Mouse (Mus musculus): ENCODE results near the gene Vgf. TPM values are rescaled to one million over a fixed set of nuclear protein-coding genes. Genes with fewer than 3 reads are reported as not detected.

The Vgf gene
- polyA plus RNA-seq, 1 experiment from 2014 or later = 4.8 TPM

- Histone ChIP-seq H3K4me3 (replicated peaks; ENCODE audit: low read depth, low read length) (peak within 1 kb of the TSS; percentile 19), H3K4me2 (ENCODE audit: low read length) (peak within 1 kb of the TSS; percentile 50), H3K9me3 (ENCODE audit: control insufficient read depth, low read length) (no peaks in the 10 kb centered on the region), H3K27ac (replicated peaks; ENCODE audit: low read depth, low read length) (0 out of 2 replicates have a peak within 1 kb of the TSS, but pooled peaks have one; percentile 20), H3K9ac (replicated peaks; ENCODE audit: low read length) (peak within 1 kb of the TSS; percentile 28), H3K27me3 (ENCODE audit: control insufficient read depth, insufficient read depth, low read length) (no peaks in the 10 kb centered on the region), H3K36me3 (ENCODE audit: control insufficient read depth, insufficient read depth, low read length) (no peaks in the 10 kb centered on the region), H3K4me1 (ENCODE audit: control insufficient read depth, insufficient read depth, low read length) (no peaks in the 10 kb centered on the region)
- 20% methylated on average over 23 of the region's 23 CpGs for WGBS
- DNase-seq (peak; percentile 83), ATAC-seq (ENCODE audit: low FRiP score, low TSS enrichment) (peak; percentile 78)
Measured at GRCm38 (mm10) chr5:137072079-137072960, 46.1 kb downstream of the Vgf start, which contains the start of gene Serpine1. Gene Serpine1 (minus strand): TSS chr5:137072268.

GRCm38 (mm10) chr5:137073141-137073540, 46.9 kb downstream of the Vgf start:
- no peak for ATAC-seq (ENCODE audit: low FRiP score, low TSS enrichment)
- no peaks in the 10 kb centered on the region for H3K9me3 ChIP-seq (ENCODE audit: control insufficient read depth, low read length)
- WGBS = 96% methylated on average over 8 of the region's 8 CpGs

GRCm38 (mm10) chr5:137074191-137074651, 48.0 kb downstream of the Vgf start:
- Histone ChIP-seq H3K4me2 (ENCODE audit: low read length) (no peak overlapping the region), H3K4me3 (replicated peaks; ENCODE audit: low read depth, low read length) (no peak overlapping the region), H3K27me3 (ENCODE audit: control insufficient read depth, insufficient read depth, low read length) (no peaks in the 10 kb centered on the region), H3K9ac (replicated peaks; ENCODE audit: low read length) (no peak overlapping the region), H3K27ac (replicated peaks; ENCODE audit: low read depth, low read length) (no peak overlapping the region), H3K9me3 (ENCODE audit: control insufficient read depth, low read length) (no peaks in the 10 kb centered on the region), H3K36me3 (ENCODE audit: control insufficient read depth, insufficient read depth, low read length) (no peaks in the 10 kb centered on the region), H3K4me1 (ENCODE audit: control insufficient read depth, insufficient read depth, low read length) (no peaks in the 10 kb centered on the region)
- DNase-seq (peak; percentile 23), ATAC-seq (ENCODE audit: low FRiP score, low TSS enrichment) (no peak)
- WGBS = 40% methylated on average over 6 of the region's 6 CpGs

More at GRCm38 (mm10) chr5:137073141-137073540, 46.9 kb downstream of the Vgf start:
- H3K4me1 ChIP-seq (ENCODE audit: control insufficient read depth, insufficient read depth, low read length) = no peaks in the 10 kb centered on the region
- no peak overlapping the region for H3K27ac ChIP-seq (replicated peaks; ENCODE audit: low read depth, low read length)
- no peak overlapping the region for H3K4me2 ChIP-seq (ENCODE audit: low read length)
- H3K36me3 ChIP-seq (ENCODE audit: control insufficient read depth, insufficient read depth, low read length) = no peaks in the 10 kb centered on the region
- no peaks in the 10 kb centered on the region for H3K27me3 ChIP-seq (ENCODE audit: control insufficient read depth, insufficient read depth, low read length)
- no peak overlapping the region for H3K9ac ChIP-seq (replicated peaks; ENCODE audit: low read length)
- DNase-seq = no peak
- H3K4me3 ChIP-seq (replicated peaks; ENCODE audit: low read depth, low read length) = no peak overlapping the region

GRCm38 (mm10) chr5:137075726-137076125, 49.5 kb downstream of the Vgf start:
- Histone ChIP-seq H3K4me3 (replicated peaks; ENCODE audit: low read depth, low read length) (no peak overlapping the region), H3K36me3 (ENCODE audit: control insufficient read depth, insufficient read depth, low read length) (no peaks in the 10 kb centered on the region), H3K9ac (replicated peaks; ENCODE audit: low read length) (no peak overlapping the region), H3K27me3 (ENCODE audit: control insufficient read depth, insufficient read depth, low read length) (no peaks in the 10 kb centered on the region), H3K4me1 (ENCODE audit: control insufficient read depth, insufficient read depth, low read length) (no peaks in the 10 kb centered on the region), H3K4me2 (ENCODE audit: low read length) (no peak overlapping the region), H3K9me3 (ENCODE audit: control insufficient read depth, low read length) (no peaks in the 10 kb centered on the region), H3K27ac (replicated peaks; ENCODE audit: low read depth, low read length) (no peak overlapping the region)
- WGBS = 77% methylated on average over 6 of the region's 6 CpGs
- no peak for DNase-seq
- ATAC-seq (ENCODE audit: low FRiP score, low TSS enrichment) = no peak

GRCm38 (mm10) chr5:137076191-137076930, 50.2 kb downstream of the Vgf start:
- H3K27me3 ChIP-seq (ENCODE audit: control insufficient read depth, insufficient read depth, low read length) = no peaks in the 10 kb centered on the region
- H3K9ac ChIP-seq (replicated peaks; ENCODE audit: low read length) = no peak overlapping the region
- no peaks in the 10 kb centered on the region for H3K4me1 ChIP-seq (ENCODE audit: control insufficient read depth, insufficient read depth, low read length)
- H3K27ac ChIP-seq (replicated peaks; ENCODE audit: low read depth, low read length) = no peak overlapping the region
- WGBS = 41% methylated on average over 12 of the region's 12 CpGs
- no peaks in the 10 kb centered on the region for H3K9me3 ChIP-seq (ENCODE audit: control insufficient read depth, low read length)
- DNase-seq (no peak), ATAC-seq (ENCODE audit: low FRiP score, low TSS enrichment) (no peak)
- H3K36me3 ChIP-seq (ENCODE audit: control insufficient read depth, insufficient read depth, low read length) = no peaks in the 10 kb centered on the region
- H3K4me2 ChIP-seq (ENCODE audit: low read length) = no peak overlapping the region
- no peak overlapping the region for H3K4me3 ChIP-seq (replicated peaks; ENCODE audit: low read depth, low read length)

GRCm38 (mm10) chr5:137077187-137077586, 51.0 kb downstream of the Vgf start:
- Histone ChIP-seq H3K4me2 (ENCODE audit: low read length) (no peak overlapping the region), H3K9me3 (ENCODE audit: control insufficient read depth, low read length) (no peaks in the 10 kb centered on the region), H3K9ac (replicated peaks; ENCODE audit: low read length) (no peak overlapping the region), H3K27ac (replicated peaks; ENCODE audit: low read depth, low read length) (no peak overlapping the region), H3K27me3 (ENCODE audit: control insufficient read depth, insufficient read depth, low read length) (no peaks in the 10 kb centered on the region), H3K4me3 (replicated peaks; ENCODE audit: low read depth, low read length) (no peak overlapping the region), H3K36me3 (ENCODE audit: control insufficient read depth, insufficient read depth, low read length) (no peaks in the 10 kb centered on the region), H3K4me1 (ENCODE audit: control insufficient read depth, insufficient read depth, low read length) (no peaks in the 10 kb centered on the region)
- DNase-seq (no peak), ATAC-seq (ENCODE audit: low FRiP score, low TSS enrichment) (no peak)
- 95% methylated on average over 7 of the region's 7 CpGs for WGBS

- Histone ChIP-seq H3K9me3 (ENCODE audit: control insufficient read depth, low read length) (no peaks in the 10 kb centered on the region), H3K9ac (replicated peaks; ENCODE audit: low read length) (no peak overlapping the region), H3K36me3 (ENCODE audit: control insufficient read depth, insufficient read depth, low read length) (no peaks in the 10 kb centered on the region), H3K27ac (replicated peaks; ENCODE audit: low read depth, low read length) (no peak overlapping the region), H3K4me3 (replicated peaks; ENCODE audit: low read depth, low read length) (no peak overlapping the region), H3K4me1 (ENCODE audit: control insufficient read depth, insufficient read depth, low read length) (no peaks in the 10 kb centered on the region), H3K4me2 (ENCODE audit: low read length) (no peak overlapping the region), H3K27me3 (ENCODE audit: control insufficient read depth, insufficient read depth, low read length) (no peaks in the 10 kb centered on the region)
- WGBS = 90% methylated on average over 14 of the region's 14 CpGs
- ATAC-seq (ENCODE audit: low FRiP score, low TSS enrichment) (no peak), DNase-seq (no peak)
Measured at GRCm38 (mm10) chr5:137078041-137078440, 51.8 kb downstream of the Vgf start.

GRCm38 (mm10) chr5:137078616-137079015, 52.4 kb downstream of the Vgf start:
- no peak for DNase-seq
- 75% methylated on average over 6 of the region's 6 CpGs for WGBS
- Histone ChIP-seq H3K4me1 (ENCODE audit: control insufficient read depth, insufficient read depth, low read length) (no peaks in the 10 kb centered on the region), H3K9ac (replicated peaks; ENCODE audit: low read length) (no peak overlapping the region), H3K9me3 (ENCODE audit: control insufficient read depth, low read length) (no peaks in the 10 kb centered on the region), H3K4me2 (ENCODE audit: low read length) (no peak overlapping the region), H3K27me3 (ENCODE audit: control insufficient read depth, insufficient read depth, low read length) (no peaks in the 10 kb centered on the region), H3K36me3 (ENCODE audit: control insufficient read depth, insufficient read depth, low read length) (no peaks in the 10 kb centered on the region), H3K4me3 (replicated peaks; ENCODE audit: low read depth, low read length) (no peak overlapping the region), H3K27ac (replicated peaks; ENCODE audit: low read depth, low read length) (no peak overlapping the region)
- no peak for ATAC-seq (ENCODE audit: low FRiP score, low TSS enrichment)
